Mouse (Mus musculus) left cerebral cortex, adult 2 months (tissue): Measurements from ENCODE around the gene Pcdh8. TPM values are rescaled to one million over a fixed set of nuclear protein-coding genes. Genes with fewer than 3 reads are reported as not detected.
A peak's percentile ranks its signal among the peaks of the same experiment; 100 is the strongest.

Source experiments
- DNase-seq, 2 experiments: peaks; one replicate each; pipeline ENCODE4 v3.0.0; 2021 to 2022; ENCODE audit warnings: low spot score in 2 of 2, mixed read lengths in 1 of 2; ENCODE audit errors: extremely low spot score in 1 of 2
- H3K27ac ChIP-seq: fragments of 200-600 bp; 2 replicates; pipeline ENCODE4 v1.8.1; 2022
- H3K4me3 ChIP-seq: fragments of 200-600 bp; 2 replicates; pipeline ENCODE4 v1.8.1; 2022
- CTCF ChIP-seq: fragments of 200-600 bp; IDR thresholded peaks from 2 replicates; pipeline ENCODE4 v1.8.1; 2022; ENCODE audit warnings: antibody characterized with exemption, mild to moderate bottlenecking, moderate library complexity
- intact Hi-C: fragments of 180-260 bp; cut with DNase I; formaldehyde crosslinking; loops from one replicate; pipeline ENCODE4 v1.15.1; 2025
- microRNA-seq, 2 experiments: library from miRNA; unstranded; fragments of <30 nt; microRNA quantifications; one replicate each; pipeline ENCODE4 v1.2.0; 2021
- total RNA-seq, 2 experiments: library from RNA; stranded (reverse); gene quantifications; 2 replicates each; pipeline ENCODE4 v1.2.3; 2021

Pcdh8 gene
- total RNA-seq, 2 experiments from 2014 or later: 57.5 to 64.1 TPM

DNA sequence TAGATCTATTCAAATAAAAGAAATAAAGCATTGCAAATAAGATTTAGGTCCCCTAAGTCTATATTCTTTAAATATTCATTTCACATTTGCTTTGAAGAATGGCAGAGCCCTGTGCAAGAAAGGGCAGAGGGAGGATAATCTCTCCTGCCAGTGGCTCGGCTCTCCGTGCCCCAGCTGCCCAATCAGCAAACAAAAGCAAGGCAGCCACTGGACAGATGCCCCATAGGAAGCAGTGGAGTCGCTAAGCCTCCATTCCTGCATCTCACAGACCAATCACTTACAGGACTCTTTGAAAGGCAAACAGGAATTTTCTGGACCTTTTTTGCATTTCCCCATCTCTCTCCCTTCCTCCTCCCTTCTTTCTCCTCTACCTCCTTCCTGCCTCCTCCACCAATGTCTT is 17.0 kb downstream of the Pcdh8 start:
- intact Hi-C loops: no loop called here
- DNase-seq: no peak
- no peak for TF ChIP-seq CTCF
- H3K4me3 ChIP-seq: no peak overlapping the region
- H3K27ac ChIP-seq: no peak overlapping the region

DNA sequence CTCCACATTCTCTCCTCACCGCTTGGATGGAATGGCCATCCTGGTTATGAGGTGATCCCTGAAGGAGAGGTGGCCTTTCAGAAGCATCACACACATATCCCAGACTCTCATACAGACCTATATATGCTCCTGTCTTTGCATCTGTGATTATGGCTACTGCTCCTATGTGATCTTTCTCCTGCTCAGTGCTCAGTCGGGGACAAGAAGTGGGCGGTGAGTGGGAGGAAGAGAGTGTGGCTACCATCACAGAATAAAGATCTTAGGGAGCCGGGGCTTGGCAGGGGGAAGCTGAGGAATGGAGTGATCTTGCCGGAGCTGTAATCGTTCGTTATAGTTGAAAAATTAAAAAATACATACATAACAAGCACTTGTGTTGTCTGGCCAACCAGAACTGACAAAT is 17.4 kb downstream of the Pcdh8 start:
- DNase-seq: no peak
- intact Hi-C loops: no loop called here
- Histone ChIP-seq H3K27ac (no peak overlapping the region), H3K4me3 (no peak overlapping the region)
- TF ChIP-seq CTCF: no peak

DNA sequence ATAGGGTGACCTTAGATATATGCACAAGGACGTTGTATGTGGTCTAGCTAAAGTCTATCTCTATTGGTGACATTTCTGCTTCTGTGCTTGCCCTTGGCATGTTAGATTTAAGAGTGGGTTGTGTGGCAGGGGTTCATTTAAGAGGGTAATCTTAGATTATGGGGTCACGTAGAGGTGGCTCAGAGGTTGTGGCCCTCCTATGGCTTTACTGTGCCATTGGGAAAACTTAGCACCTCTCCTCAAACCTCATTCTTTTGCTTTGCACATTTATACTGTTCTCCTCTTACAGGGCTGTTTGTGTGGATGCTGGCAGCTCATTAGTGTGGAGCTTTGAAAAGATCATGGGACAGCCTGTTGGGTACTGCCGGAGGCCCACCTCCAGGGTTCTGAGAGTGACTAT is 30.6 kb downstream of the Pcdh8 start:
- Histone ChIP-seq H3K27ac (no peak overlapping the region), H3K4me3 (no peak overlapping the region)
- DNase-seq: no peak
- no peak for TF ChIP-seq CTCF
- intact Hi-C loops: no loop called here

DNA sequence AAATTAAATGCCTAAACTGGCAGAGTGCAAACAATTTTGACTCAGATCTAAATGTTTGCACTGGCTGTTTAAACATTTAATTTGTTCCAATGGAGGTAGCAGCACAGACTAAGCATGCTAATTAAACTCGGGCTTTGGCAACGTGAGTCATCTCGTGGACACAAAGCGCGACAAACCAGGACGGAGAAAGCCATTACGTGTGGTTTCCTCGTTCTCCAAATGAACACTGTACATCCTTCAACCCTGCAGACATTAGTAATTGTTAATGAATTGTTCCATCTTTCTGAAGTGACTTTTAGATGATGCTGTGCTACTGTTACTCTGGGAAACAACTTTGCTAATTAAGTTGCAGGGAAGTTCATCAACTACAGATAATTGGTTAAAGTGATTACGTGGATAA is 32.7 kb downstream of the Pcdh8 start:
- H3K27ac ChIP-seq: no peak overlapping the region
- no peak overlapping the region for H3K4me3 ChIP-seq
- intact Hi-C loops: no loop called here
- DNase-seq: no peak
- no peak for TF ChIP-seq CTCF

DNA sequence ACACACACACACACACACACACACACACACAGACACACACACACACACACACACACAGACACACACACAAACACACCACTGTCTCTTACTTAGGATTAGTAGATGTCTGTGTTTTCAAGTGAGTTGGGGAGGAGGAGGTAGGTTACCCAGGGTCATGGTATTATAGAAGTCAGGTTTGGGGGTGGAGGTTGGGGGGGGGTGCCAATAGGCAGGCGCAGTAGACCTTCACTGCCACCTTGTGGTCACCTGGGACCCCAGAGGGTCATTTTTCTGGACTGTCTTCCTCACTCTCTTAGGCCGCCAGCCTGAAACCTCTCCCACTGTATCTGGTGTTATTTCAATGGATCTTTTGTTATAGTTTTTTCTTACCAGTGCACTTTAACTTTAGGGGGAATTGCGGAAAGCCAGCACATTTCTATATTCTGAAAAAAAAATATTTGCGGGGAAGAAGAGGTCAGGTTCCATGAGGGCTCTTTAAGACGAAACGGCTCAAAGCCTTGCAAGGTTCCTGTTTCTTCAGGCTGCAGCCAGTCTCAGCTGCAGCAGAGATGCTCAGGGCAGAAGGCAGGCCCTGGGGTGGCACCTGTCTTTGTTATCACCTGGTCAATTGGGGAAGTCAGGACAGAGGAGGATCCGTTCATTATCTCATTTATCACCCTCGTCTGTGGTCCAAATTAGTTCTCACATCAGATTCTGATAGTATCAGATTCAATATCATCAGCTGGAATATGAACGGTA is 33.3 kb downstream of the Pcdh8 start:
- intact Hi-C loops: loop anchor here (1.0 kb wide), 1 partner anchor 121 kb away; no protein-coding TSS in a partner anchor
- TF ChIP-seq CTCF: peak; percentile 48
- DNase-seq: no peak
- no peak overlapping the region for H3K27ac ChIP-seq
- no peak overlapping the region for H3K4me3 ChIP-seq

DNA sequence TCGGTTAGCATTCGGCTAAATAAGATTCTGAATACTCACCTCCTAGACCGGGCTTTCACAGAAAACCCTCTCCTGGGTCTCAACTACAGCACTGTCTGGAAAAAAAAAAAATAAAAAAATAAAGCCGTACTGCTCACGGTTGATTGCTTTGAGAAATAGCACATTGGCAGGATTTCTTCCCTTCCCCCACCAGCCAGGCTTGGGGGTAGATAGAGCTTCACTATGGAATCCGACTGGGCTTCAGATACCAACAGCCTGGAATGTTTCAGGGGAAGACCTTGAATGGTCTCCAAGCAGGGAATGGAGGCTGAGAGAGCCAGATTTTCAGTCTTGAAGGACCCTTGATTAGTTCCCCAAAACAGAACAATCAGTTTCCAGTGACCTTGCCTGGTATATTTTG is 34.3 kb downstream of the Pcdh8 start:
- intact Hi-C loops: loop anchor here (1.0 kb wide), 1 partner anchor 119 kb away; no protein-coding TSS in a partner anchor
- no peak for DNase-seq
- Histone ChIP-seq H3K27ac (no peak overlapping the region), H3K4me3 (no peak overlapping the region)
- no peak for TF ChIP-seq CTCF

DNA sequence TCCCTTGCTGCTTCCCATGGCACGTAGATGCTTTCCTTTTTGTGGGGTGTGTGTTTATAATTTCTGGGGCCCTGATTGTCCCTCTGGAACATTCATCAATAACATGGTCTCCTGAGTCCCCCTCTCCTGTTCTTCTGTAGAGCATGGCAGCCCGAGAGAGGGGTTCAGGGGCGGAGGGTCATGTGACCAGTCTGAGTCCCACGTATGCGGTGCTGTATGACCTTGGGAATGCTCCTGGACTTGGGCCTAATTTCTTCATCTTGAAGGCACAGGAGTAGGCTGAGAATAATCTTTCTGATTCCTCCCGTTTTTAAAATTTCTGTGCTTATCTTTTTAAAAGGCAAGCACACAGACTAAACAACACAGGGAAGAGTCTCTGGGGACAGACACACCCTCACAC is 37.6 kb downstream of the Pcdh8 start:
- intact Hi-C loops: no loop called here
- H3K4me3 ChIP-seq: no peak overlapping the region
- no peak for TF ChIP-seq CTCF
- no peak for DNase-seq
- H3K27ac ChIP-seq: no peak overlapping the region

DNA sequence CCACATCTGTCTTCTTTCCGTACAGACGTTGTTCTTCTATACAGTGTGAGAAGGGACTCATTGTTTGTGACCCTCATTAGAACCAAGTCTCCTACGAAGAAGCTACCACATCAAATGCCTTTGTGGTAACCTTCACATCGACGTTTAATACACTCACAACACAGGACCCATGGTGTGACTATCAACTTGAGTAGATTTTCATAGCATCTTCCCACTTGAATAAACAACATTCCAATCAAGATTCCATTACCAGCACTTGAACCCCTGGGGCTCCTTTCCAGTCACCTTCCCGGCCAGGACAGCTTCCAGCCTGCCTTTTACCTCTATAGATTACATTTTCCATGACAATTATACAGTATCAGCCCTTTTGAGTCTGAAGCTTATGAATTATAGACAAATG is 42.3 kb downstream of the Pcdh8 start:
- DNase-seq: no peak
- no peak for TF ChIP-seq CTCF
- Histone ChIP-seq H3K4me3 (no peak overlapping the region), H3K27ac (no peak overlapping the region)
- intact Hi-C loops: no loop called here

DNA sequence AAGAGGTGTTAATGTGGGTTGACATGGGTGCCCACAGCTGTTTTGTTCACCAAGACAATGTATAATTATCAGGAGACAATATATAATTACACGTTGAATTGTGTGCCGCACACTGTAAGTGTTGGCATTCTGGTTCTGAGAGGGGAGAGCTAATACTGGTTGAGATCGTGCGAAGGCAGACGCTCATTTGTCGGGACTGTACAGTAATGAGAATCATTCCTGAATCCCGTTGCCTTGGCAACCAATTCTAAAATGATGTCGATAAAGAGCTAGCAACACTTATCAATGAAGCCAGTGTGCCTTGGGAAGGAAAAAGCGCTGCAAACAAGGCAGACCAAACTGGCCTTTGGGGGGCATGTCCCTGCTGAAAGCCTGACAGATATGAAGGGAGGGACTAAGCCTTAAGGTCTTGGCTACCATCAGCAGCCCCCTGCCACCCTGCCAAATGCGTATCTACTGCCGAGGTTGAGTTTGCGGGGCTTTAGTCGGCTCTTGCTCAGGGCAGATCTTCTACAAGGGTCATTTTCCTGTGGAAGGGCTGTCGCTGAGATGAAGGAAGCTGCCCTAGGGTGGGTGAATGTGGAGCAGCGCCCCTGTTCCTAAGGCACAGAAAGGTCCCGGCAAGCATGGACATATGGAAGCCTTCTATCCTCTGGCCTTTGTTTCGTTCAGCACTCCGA is 47.0 kb downstream of the Pcdh8 start:
- no peak overlapping the region for H3K4me3 ChIP-seq
- DNase-seq: peak in 1 of 2 experiments; percentile 31
- intact Hi-C loops: no loop called here
- no peak overlapping the region for H3K27ac ChIP-seq
- TF ChIP-seq CTCF: no peak

DNA sequence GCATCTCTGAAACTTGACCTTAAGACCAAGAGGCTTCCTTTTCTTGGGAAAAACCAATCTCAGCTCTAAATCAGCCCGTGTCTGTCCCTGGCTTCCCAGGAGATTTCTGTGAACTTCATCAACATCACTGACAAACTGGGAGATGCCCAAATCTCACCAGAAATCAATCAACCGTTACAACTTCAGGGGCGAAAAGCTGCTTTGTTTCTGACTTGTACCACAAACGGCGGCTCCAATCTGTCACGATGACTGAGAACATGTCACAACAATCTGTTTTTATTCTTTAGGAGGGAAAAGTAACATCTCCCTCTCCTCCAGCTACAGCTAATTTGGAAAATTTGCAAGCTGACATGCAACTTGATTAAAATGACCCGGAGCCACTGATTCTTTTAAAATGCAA is 48.9 kb downstream of the Pcdh8 start:
- no peak overlapping the region for H3K27ac ChIP-seq
- DNase-seq: no peak
- H3K4me3 ChIP-seq: no peak overlapping the region
- TF ChIP-seq CTCF: no peak
- intact Hi-C loops: no loop called here

Small RNA genes lying within 50 kb of the gene (microRNA-seq; reads per million reads assigned to microRNA genes)
- 0 reads per million in 2 experiments for gene Mir759

Other genes starting within 250 kb of the Pcdh8 start
- 10 to 100 TPM; 83.6 to 88.8 TPM for gene Sugt1, start 183.6 kb downstream of the Pcdh8 start, total RNA-seq
- gene Cnmd, start 109.1 kb downstream of the Pcdh8 start, total RNA-seq: 1 to 10 TPM in 1 of 2 experiments, under 1 TPM in 1; 0.59 to 1.5 TPM
- under 1 TPM; 0.79 to 0.96 TPM for gene Olfm4, start 212.8 kb upstream of the Pcdh8 start, total RNA-seq